Mouse (Mus musculus) G1E (cell line): ENCODE measurements around the gene Bag1. TPM values are rescaled to one million over a fixed set of nuclear protein-coding genes. Genes with fewer than 3 reads are reported as not detected.
"Not testable (repeated sequence)": the region's sequence is repeated elsewhere in the genome, so short reads cannot be mapped to it uniquely, and the experiment has no call there.

ENCODE experiments used
- ATAC-seq: 2 replicates; pipeline ENCODE4 v1.8.0; 2016; ENCODE audit warnings: mild to moderate bottlenecking; ENCODE audit not compliant: insufficient number of reproducible peaks, poor library complexity, low FRiP score, severe bottlenecking; ENCODE audit errors: extremely low read depth
- DNase-seq: peaks from one replicate; pipeline ENCODE4 v3.0.0; 2012; ENCODE audit warnings: low spot score
- H3K27me3 ChIP-seq: 2 replicates; pipeline ENCODE4 v1.6.1; 2012; ENCODE audit warnings: mild to moderate bottlenecking, low read length, inconsistent platforms; ENCODE audit not compliant: insufficient read depth
- H3K36me3 ChIP-seq: replicated peaks from 2 replicates; pipeline ENCODE3; 2012; ENCODE audit warnings: mild to moderate bottlenecking, inconsistent platforms
- H3K4me1 ChIP-seq: 2 replicates; pipeline ENCODE4 v1.6.1; 2012; ENCODE audit warnings: low read depth, low read length, inconsistent platforms, mixed read lengths; ENCODE audit not compliant: insufficient read depth
- H3K4me3 ChIP-seq: 2 replicates; pipeline ENCODE4 v1.5.1; 2012; ENCODE audit warnings: low read depth, mild to moderate bottlenecking, inconsistent platforms, low read length, moderate library complexity, mixed read lengths
- H3K9me3 ChIP-seq: replicated peaks from 2 replicates; pipeline ENCODE4 v1.6.1; 2012; ENCODE audit warnings: inconsistent platforms
- CTCF ChIP-seq: IDR thresholded peaks from 2 replicates; pipeline ENCODE4 v1.5.1; 2012; ENCODE audit warnings: low read depth, low read length, inconsistent platforms, mixed read lengths
- GATA1 ChIP-seq: IDR thresholded peaks from 2 replicates; pipeline ENCODE4 v1.6.1; 2012; ENCODE audit warnings: borderline replicate concordance, low read length, inconsistent platforms, mixed read lengths
- GATA2 ChIP-seq: IDR thresholded peaks from 2 replicates; pipeline ENCODE4 v1.6.1; 2012; ENCODE audit warnings: low read depth, low read length, inconsistent platforms, borderline replicate concordance
- POLR2AphosphoS5 ChIP-seq: IDR thresholded peaks from 2 replicates; pipeline ENCODE4 v1.6.1; 2012; ENCODE audit warnings: low read depth, low read length, inconsistent platforms; ENCODE audit not compliant: insufficient replicate concordance
- TAL1 ChIP-seq: conservative IDR thresholded peaks from 2 replicates; pipeline ENCODE4 v1.6.1; 2012; ENCODE audit warnings: low read depth, low read length, inconsistent platforms, mixed read lengths
- polyA plus RNA-seq: library from polyadenylated mRNA; stranded (reverse); fragments of >175 nt; gene quantifications from 2 replicates; pipeline ENCODE4 v1.2.3, GENCODE M21; 2012
- total RNA-seq, 2 experiments: library from RNA; stranded (forward) in 1 of 2; stranded (reverse) in 1 of 2; fragments of 200-1000 nt in 1 of 2; fragments of >200 nt in 1 of 2; fragmentation: Nextera tagmentation in 1 of 2; gene quantifications; 2 replicates each; pipeline ENCODE4 v1.2.3; 2014 to 2017

The Bag1 gene
- total and polyA plus RNA-seq, 3 experiments = 75.6 to 257 (median 233) TPM

DNA sequence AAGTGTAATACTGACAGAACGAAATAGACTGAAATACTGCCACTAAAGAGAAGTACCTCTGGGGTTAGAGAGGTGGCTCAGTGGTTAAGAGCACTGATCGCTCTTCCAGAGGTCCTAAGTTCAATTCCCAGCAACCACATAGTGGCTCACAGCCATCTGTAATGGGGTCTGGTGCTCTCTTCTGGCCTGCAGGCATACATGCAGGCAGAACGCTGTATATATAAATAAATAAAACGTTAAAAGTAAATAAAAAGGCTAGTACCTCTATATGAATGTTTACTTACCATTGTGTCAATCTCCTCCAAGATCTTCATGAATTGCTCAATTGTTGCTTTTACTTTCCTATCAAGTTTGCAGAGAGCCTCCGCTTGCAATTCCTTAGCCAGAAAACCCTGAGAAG is 9.3 kb downstream of the Bag1 start:
- ATAC-seq (no peak), DNase-seq (no peak)
- no peak overlapping the region for H3K4me3 ChIP-seq
- peaks cover 13% of the 10 kb centered on the region; the same call in 1 of the 2 replicates for H3K4me1 ChIP-seq
- peaks cover 6% of the 10 kb centered on the region for H3K9me3 ChIP-seq
- no peak for TF ChIP-seq TAL1
- no peak for TF ChIP-seq GATA2
- no peak for TF ChIP-seq GATA1
- no peak for TF ChIP-seq POLR2AphosphoS5
- TF ChIP-seq CTCF = no peak
- H3K27me3 ChIP-seq = no peaks in the 10 kb centered on the region
- peaks cover 97% of the 10 kb centered on the region for H3K36me3 ChIP-seq

DNA sequence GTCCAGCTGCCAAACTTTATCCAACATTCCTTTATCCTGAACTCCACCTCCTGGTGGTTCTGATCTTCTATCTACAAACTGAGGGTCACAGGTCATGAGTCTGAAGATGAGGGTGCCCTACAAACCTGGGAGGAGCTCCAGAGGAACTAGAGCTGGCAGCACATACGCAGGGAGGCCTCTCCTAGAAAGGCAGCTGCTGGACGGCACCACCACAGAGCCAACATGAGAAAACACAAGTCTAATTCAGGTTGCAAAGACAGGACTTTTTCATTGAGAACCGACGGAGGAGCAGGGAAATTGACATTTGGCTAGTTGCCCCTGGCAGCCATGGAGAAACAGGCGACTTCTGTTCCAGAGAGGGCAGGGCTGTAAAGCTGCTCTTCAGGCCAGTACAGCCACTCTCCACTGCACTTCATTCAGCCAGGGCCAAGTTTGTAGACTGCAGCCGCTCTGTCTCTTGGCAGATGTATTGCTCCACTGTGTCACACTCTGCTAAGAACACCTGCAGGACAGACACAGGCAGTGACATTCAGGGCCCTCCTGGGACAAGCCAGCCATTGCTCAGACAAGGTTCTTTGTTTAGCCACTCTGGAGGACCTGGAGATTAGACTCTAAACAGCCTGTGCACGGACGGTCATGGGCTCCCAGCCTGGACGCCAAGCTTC is 11.8 kb downstream of the Bag1 start:
- TF ChIP-seq TAL1 (no peak), CTCF (no peak), GATA1 (no peak), POLR2AphosphoS5 (no peak), GATA2 (no peak)
- DNase-seq (no peak), ATAC-seq (no peak)
- Histone ChIP-seq H3K9me3 (peaks cover 6% of the 10 kb centered on the region), H3K36me3 (peaks cover 97% of the 10 kb centered on the region), H3K27me3 (no peaks in the 10 kb centered on the region), H3K4me1 (peaks cover 4% of the 10 kb centered on the region; the same call in 1 of the 2 replicates), H3K4me3 (no peak overlapping the region)

DNA sequence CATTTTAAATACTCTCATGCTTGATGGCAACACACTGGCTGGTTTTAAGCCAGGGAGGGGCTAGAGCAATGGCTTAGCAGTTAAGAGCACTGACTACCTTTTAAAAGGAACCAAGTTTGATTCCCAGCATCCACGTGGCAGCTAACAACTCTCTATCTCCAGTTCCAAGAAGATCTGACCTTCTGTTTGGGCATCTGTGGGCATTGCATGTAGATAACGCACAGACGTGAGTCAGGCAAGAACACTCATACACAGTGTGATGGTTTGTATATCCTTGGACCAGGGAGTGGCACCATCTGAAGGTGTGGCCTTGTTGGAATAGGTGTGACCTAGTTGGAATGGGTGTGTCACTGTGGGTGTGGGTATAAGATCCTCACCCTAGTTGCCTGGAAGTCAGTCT is 13.7 kb downstream of the Bag1 start:
- ATAC-seq, DNase-seq: not testable (repeated sequence)

DNA sequence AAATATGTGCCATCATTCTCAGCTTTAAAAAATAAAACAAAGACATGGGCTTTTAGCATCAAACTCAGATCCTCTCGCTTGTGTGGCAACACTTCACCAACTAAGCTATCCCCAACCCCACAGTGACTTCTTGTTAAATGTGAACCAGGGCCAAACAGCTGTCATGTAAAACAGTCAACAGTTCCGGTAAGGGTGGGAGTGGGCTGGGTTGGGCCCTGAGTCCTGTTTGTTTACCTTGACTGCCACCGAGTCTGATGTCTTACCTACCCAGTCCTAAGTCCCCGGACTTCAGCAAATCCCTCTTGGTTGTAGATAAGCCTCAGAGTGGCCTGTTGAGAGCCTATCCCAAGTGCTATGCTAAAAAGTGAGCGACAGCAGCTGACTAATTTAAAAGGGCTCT is 14.4 kb downstream of the Bag1 start:
- Histone ChIP-seq H3K27me3 (0 out of 2 replicates have a peak, but pooled peaks cover 2% of the 10 kb centered on the region), H3K9me3 (no peaks in the 10 kb centered on the region), H3K4me1 (peaks cover 4% of the 10 kb centered on the region; the same call in 1 of the 2 replicates), H3K4me3 (no peak overlapping the region), H3K36me3 (peaks cover 75% of the 10 kb centered on the region)
- TF ChIP-seq POLR2AphosphoS5 (no peak), GATA2 (no peak), GATA1 (no peak), CTCF (no peak), TAL1 (no peak)
- no peak for ATAC-seq
- no peak for DNase-seq

More for the DNA sequence above, 13.7 kb downstream of the Bag1 start:
- H3K36me3 ChIP-seq = peaks cover 82% of the 10 kb centered on the region
- H3K27me3 ChIP-seq, H3K4me1 ChIP-seq, H3K4me3 ChIP-seq, H3K9me3 ChIP-seq: not testable (repeated sequence)

DNA sequence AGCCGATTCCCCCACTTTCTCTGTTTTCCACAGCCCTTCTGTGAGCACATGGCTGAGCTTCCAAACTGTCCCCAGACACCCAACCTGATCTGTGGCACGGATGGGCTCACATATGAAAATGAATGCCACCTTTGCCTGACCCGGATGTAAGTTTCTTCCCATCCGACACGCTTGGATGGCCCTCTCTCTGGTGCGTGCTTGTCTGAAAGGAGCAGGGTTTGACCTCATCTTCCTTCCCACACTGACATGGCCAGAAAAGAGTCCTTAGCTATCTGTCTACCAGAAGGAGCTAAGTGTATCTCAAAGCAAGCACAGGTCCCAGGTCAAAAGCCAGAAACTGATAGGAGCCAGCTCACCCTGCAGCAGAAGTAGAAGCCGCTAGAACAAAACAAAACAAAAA is 19.0 kb downstream of the Bag1 start:
- DNase-seq = no peak
- Histone ChIP-seq H3K36me3 (peaks cover 31% of the 10 kb centered on the region), H3K9me3 (no peaks in the 10 kb centered on the region), H3K27me3 (peaks cover 27% of the 10 kb centered on the region), H3K4me1 (no peaks in the 10 kb centered on the region), H3K4me3 (no peak overlapping the region)
- no peak for ATAC-seq
- no peak for TF ChIP-seq GATA2
- no peak for TF ChIP-seq GATA1
- TF ChIP-seq CTCF = no peak
- TF ChIP-seq TAL1 = no peak
- no peak for TF ChIP-seq POLR2AphosphoS5

DNA sequence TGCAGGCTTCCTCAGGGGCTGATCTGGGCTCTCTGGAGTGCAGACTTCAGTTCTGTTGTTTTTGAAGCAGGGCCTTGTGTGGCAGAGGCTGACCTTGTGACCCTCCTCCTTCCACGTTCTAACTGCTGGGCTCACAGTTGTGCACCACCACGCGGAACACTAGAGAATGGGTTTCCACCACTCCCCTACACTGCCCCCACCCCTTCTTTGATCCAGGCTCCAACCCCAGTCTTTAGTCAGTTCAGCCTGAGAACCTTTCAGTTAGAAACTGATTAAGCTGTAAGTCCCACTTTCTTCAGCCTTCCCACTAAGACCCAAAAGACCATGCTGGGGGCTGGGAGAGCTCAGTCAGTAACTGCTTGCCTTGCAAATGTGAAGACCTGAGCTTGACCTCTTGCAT is 22.5 kb downstream of the Bag1 start:
- peaks cover 51% of the 10 kb centered on the region for H3K27me3 ChIP-seq
- no peaks in the 10 kb centered on the region for H3K4me1 ChIP-seq
- no peak for TF ChIP-seq CTCF
- no peak for TF ChIP-seq TAL1
- no peak for TF ChIP-seq GATA2
- TF ChIP-seq POLR2AphosphoS5 = no peak
- no peak for TF ChIP-seq GATA1
- H3K36me3 ChIP-seq = no peaks in the 10 kb centered on the region
- no peak for DNase-seq
- no peak overlapping the region for H3K4me3 ChIP-seq
- no peaks in the 10 kb centered on the region for H3K9me3 ChIP-seq
- ATAC-seq = no peak

DNA sequence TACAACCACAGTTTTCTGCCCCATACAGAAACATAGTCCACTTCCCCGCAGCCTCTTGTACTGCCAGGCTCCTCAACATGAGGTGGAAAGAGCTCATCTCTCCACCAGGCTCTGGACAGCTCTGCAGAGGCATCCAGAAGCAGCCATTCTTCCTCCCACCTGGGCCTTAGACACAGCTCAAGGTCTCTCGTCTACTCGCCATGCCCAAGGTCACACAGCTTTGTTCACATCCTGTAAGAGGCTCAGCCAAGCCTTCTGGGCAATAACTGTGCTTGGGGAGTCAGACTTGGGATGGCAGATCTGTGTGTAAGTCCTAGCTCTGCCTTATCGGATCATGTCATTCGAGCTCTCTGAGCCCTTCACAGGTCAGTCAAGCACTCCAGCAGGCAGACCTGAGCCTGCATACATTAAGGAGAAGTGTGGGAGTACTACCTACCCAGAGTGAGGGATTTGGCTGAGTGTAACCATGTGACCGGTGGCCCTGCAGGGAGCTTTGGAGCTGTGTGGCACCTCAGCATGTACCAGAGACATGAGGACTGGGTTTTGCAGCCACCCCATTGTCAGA is 24.9 kb downstream of the Bag1 start:
- DNase-seq (no peak), ATAC-seq (no peak)
- Histone ChIP-seq H3K4me3 (no peak overlapping the region), H3K9me3 (no peaks in the 10 kb centered on the region), H3K36me3 (no peaks in the 10 kb centered on the region), H3K4me1 (peaks cover 12% of the 10 kb centered on the region), H3K27me3 (peaks cover 49% of the 10 kb centered on the region)
- TF ChIP-seq GATA1 (no peak), GATA2 (no peak), CTCF (no peak)
